Mouse (Mus musculus): ENCODE results near the gene Vmn1r83. TPM values are rescaled to one million over a fixed set of nuclear protein-coding genes. Genes with fewer than 3 reads are reported as not detected.

Vmn1r83 gene
- total RNA-seq (2017): not detected in 2 replicates

GRCm38 (mm10) chr7:12329381-12329780 is at the start of gene Vmn1r83:
Gene Vmn1r83 (minus strand): TSS chr7:12329481.
- ATAC-seq (ENCODE audit: extremely low read depth, insufficient number of reproducible peaks, low FRiP score, poor library complexity, severe bottlenecking): no peak

DNA sequence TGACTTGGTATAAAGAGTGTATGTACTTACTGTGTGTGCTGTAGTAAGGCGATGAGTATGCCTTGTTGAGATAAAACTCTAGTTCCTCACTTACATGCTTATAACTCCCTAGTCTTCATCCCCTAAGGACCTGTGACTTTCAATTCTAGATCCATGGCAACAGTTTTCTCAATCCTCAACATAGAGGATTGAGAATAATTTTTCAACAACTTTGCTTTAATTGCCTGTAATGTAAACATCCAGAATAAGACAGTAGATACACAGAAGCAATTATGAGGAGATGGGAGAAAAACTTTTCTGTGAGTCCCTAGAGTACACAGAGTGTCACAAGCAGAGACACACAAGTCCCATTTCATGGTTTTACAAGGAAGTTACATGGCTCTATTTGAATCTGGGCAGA is 39.9 kb upstream of the Vmn1r83 start, which contains the start of gene Vmn1r84:
Vmn1r84 (minus strand) TSS at position 101 of the 400 bp plus-strand sequence.
- ATAC-seq (ENCODE audit: extremely low read depth, insufficient number of reproducible peaks, low FRiP score, poor library complexity, severe bottlenecking): no peak

GRCm38 (mm10) chr7:12300130-12300529 is 29.2 kb downstream of the Vmn1r83 start, which contains the start of gene Vmn1r82:
Gene Vmn1r82 (plus strand): TSS chr7:12300430.
- ATAC-seq (ENCODE audit: extremely low read depth, insufficient number of reproducible peaks, low FRiP score, poor library complexity, severe bottlenecking): no peak

Other genes starting within 250 kb of the Vmn1r83 start
- not detected in 2 replicates for gene Vmn1r78, start 179.2 kb downstream of the Vmn1r83 start, total RNA-seq (2017)
- gene Vmn1r79, start 158.2 kb downstream of the Vmn1r83 start, total RNA-seq (2017): not detected in 2 replicates
- gene Vmn1r80, start 140.2 kb downstream of the Vmn1r83 start, total RNA-seq (2017): not detected in 2 replicates
- gene Vmn1r81, start 61.2 kb downstream of the Vmn1r83 start, total RNA-seq (2017): 0.93 TPM in 1 of 2 replicates, not detected in the other
- 0.12 TPM in 1 of 2 replicates, not detected in the other for gene Vmn1r82, start 29.1 kb downstream of the Vmn1r83 start, total RNA-seq (2017)
- gene Vmn1r84, start 39.8 kb upstream of the Vmn1r83 start, total RNA-seq (2017): not detected in 2 replicates
- 1.5 and 1.9 TPM in 2 replicates for gene Zfp551, start 93.3 kb upstream of the Vmn1r83 start, total RNA-seq (2017)
- gene Zfp606, start 148.8 kb upstream of the Vmn1r83 start, total RNA-seq (2017): 10.2 and 11.5 TPM in 2 replicates
- not detected in 2 replicates for gene 2900092C05Rik, start 183.0 kb upstream of the Vmn1r83 start, total RNA-seq (2017)

Data from neutrophil, adult 5-6 weeks (primary cell).